Mouse (Mus musculus) bone marrow macrophage, adult 2 months (primary cell): Measurements from ENCODE around the gene Zswim4.

ENCODE experiments used
- CTCF ChIP-seq: IDR thresholded peaks from 2 replicates; pipeline ENCODE4 v1.5.1; 2012; ENCODE audit warnings: low read depth, mild to moderate bottlenecking, low read length, moderate library complexity
- POLR2A ChIP-seq: IDR thresholded peaks from 2 replicates; pipeline ENCODE4 v1.6.1; 2012; ENCODE audit warnings: mild to moderate bottlenecking, low read depth, low read length, borderline replicate concordance

DNA sequence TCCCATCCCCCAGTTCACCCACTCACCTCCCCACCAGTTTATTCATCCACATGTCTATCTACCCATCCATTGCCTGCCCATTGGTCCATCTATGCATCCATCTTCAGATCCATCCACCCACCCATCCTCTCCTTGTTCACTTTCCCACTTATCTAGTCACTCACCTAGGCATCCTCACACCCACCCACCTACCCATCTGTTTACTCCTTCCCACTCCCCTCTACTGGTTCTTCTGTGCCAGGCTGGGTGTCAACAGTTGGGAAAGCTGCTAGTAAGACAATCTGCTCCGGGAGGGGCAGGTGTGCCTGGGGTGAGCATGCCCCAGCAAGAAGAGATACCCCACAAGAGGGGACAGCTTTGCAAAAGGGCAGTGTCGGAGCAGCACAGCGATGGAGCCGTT, 24.2 kb upstream of the Zswim4 start:
- TF ChIP-seq POLR2A (no peak), CTCF (no peak)
